Mouse (Mus musculus) kidney, adult 2 months (tissue): ENCODE measurements at regions not wholly inside any gene's neighbourhood (a gene's known extent, or its start where the extent isn't known, plus 50 kb on each side); places are given as distances from the start of the nearest gene placed in this dataset.

Experiments used
- CTCF ChIP-seq: fragments of 200-500 bp; conservative IDR thresholded peaks from 2 replicates; pipeline ENCODE4 v1.5.1; 2011; ENCODE audit warnings: low read depth, mild to moderate bottlenecking, control low read depth, low read length, moderate library complexity, mixed read lengths; ENCODE audit not compliant: insufficient read depth, insufficient read length
- POLR2A ChIP-seq: fragments of 200-500 bp; IDR thresholded peaks from one replicate; pipeline ENCODE4 v1.6.1; 2011; ENCODE audit warnings: low read depth, low read length, control low read depth

- no peak for TF ChIP-seq POLR2A
- TF ChIP-seq CTCF = no peak
Measured at GRCm38 (mm10) chr9:112320016-112320415, 84.3 kb upstream of the Arpp21 start.
